Mouse (Mus musculus) layer of hippocampus, adult 11-12 months (tissue): ENCODE results near the gene Arid2.

ENCODE experiments used
- DNase-seq: peaks from one replicate; pipeline ENCODE4 v3.0.0; 2022; ENCODE audit warnings: low spot score

Arid2 gene

GRCm38 (mm10) chr15:96345312-96345849 lies 58.1 kb downstream of the Arid2 start:
- DNase-seq = no peak

- DNase-seq = no peak
Measured at GRCm38 (mm10) chr15:96351432-96351831, 64.1 kb downstream of the Arid2 start.

- no peak for DNase-seq
Measured at GRCm38 (mm10) chr15:96358871-96359270, 71.6 kb downstream of the Arid2 start.

GRCm38 (mm10) chr15:96360614-96361013 lies 73.3 kb downstream of the Arid2 start:
- no peak for DNase-seq

- no peak for DNase-seq
Measured at GRCm38 (mm10) chr15:96365351-96365750, 78.0 kb downstream of the Arid2 start.

GRCm38 (mm10) chr15:96366176-96366963 lies 79.1 kb downstream of the Arid2 start:
- DNase-seq = no peak

- no peak for DNase-seq
Measured at GRCm38 (mm10) chr15:96371311-96371710, 84.0 kb downstream of the Arid2 start.

GRCm38 (mm10) chr15:96372628-96373027 lies 85.3 kb downstream of the Arid2 start:
- DNase-seq = no peak

- no peak for DNase-seq
Measured at GRCm38 (mm10) chr15:96373161-96373560, 85.8 kb downstream of the Arid2 start.

GRCm38 (mm10) chr15:96376214-96376613 lies 88.9 kb downstream of the Arid2 start:
- no peak for DNase-seq

GRCm38 (mm10) chr15:96377263-96377662 lies 89.9 kb downstream of the Arid2 start:
- peak; percentile 29 for DNase-seq

GRCm38 (mm10) chr15:96377701-96378100 lies 90.4 kb downstream of the Arid2 start:
- no peak for DNase-seq

- no peak for DNase-seq
Measured at GRCm38 (mm10) chr15:96382223-96382622, 94.9 kb downstream of the Arid2 start.

- DNase-seq = no peak
Measured at GRCm38 (mm10) chr15:96388565-96388964, 101.2 kb downstream of the Arid2 start.

- no peak for DNase-seq
Measured at GRCm38 (mm10) chr15:96392878-96393277, 105.6 kb downstream of the Arid2 start.

GRCm38 (mm10) chr15:96395071-96395470 lies 107.8 kb downstream of the Arid2 start:
- DNase-seq = no peak

GRCm38 (mm10) chr15:96396641-96397344 lies 109.5 kb downstream of the Arid2 start:
- DNase-seq = no peak

- no peak for DNase-seq
Measured at GRCm38 (mm10) chr15:96398333-96398732, 111.0 kb downstream of the Arid2 start.

GRCm38 (mm10) chr15:96405548-96405947 lies 118.2 kb downstream of the Arid2 start:
- no peak for DNase-seq

- DNase-seq = no peak
Measured at GRCm38 (mm10) chr15:96406253-96406652, 118.9 kb downstream of the Arid2 start.

GRCm38 (mm10) chr15:96407151-96407550 lies 119.8 kb downstream of the Arid2 start:
- no peak for DNase-seq

- peak; percentile 50 for DNase-seq
Measured at GRCm38 (mm10) chr15:96408717-96409121, 121.4 kb downstream of the Arid2 start.

GRCm38 (mm10) chr15:96418161-96418560 lies 130.8 kb downstream of the Arid2 start:
- no peak for DNase-seq
